Mouse (Mus musculus): ENCODE data around the gene Mapk10.

- no peak for TF ChIP-seq GATA1 (IDR thresholded peaks at IDR 0.05; ENCODE audit: borderline replicate concordance, low read length)
- no peak for TF ChIP-seq CTCF (IDR thresholded peaks at IDR 0.05; ENCODE audit: low read depth, low read length)
- no peak for TF ChIP-seq POLR2AphosphoS5 (IDR thresholded peaks at IDR 0.05; ENCODE audit: insufficient replicate concordance, low read depth, low read length)
- no peak for TF ChIP-seq TAL1 (conservative IDR thresholded peaks at IDR 0.05; ENCODE audit: low read depth, low read length)
Observed at GRCm38 (mm10) chr5:103161196-103161540, 50.0 kb downstream of the Mapk10 start.

Measured in G1E (cell line).